Mouse (Mus musculus) MEL (cell line): ENCODE results near the gene AI854703. TPM values are rescaled to one million over a fixed set of nuclear protein-coding genes. Genes with fewer than 3 reads are reported as not detected.
"Not testable (repeated sequence)": the region's sequence is repeated elsewhere in the genome, so short reads cannot be mapped to it uniquely, and the experiment has no call there.

Experiments
- DNase-seq: peaks from one replicate; pipeline ENCODE4 v3.0.0; 2011; ENCODE audit warnings: low read depth, low spot score
- H3K27ac ChIP-seq: 2 replicates; pipeline ENCODE4 v1.5.1; 2012; ENCODE audit warnings: low read depth, mild to moderate bottlenecking, control low read depth, low read length, moderate library complexity; ENCODE audit not compliant: control insufficient read depth
- H3K27me3 ChIP-seq, 2 experiments: fragments of 150-350 bp in 1 of 2; sonication (generic) in 1 of 2; 2 replicates each; pipeline ENCODE4 v1.6.1; 2012; ENCODE audit warnings: low read length in 2 of 2, mild to moderate bottlenecking in 2 of 2, improper control_type of control experiment in 1 of 2, moderate library complexity in 1 of 2; ENCODE audit not compliant: insufficient read depth in 2 of 2, control insufficient read depth in 1 of 2
- H3K36me3 ChIP-seq, 2 experiments: 2 replicates each; pipeline ENCODE4 v1.6.1; 2012 to 2014; ENCODE audit warnings: low read length in 2 of 2, improper control_type of control experiment in 1 of 2, inconsistent platforms in 1 of 2, mild to moderate bottlenecking in 1 of 2; ENCODE audit not compliant: insufficient read depth in 2 of 2, control insufficient read depth in 1 of 2
- H3K4me1 ChIP-seq, 2 experiments: fragments of 150-350 bp in 1 of 2; sonication (generic) in 1 of 2; 2 replicates each; pipeline ENCODE4 v1.6.1; 2012; ENCODE audit warnings: low read length in 2 of 2, improper control_type of control experiment in 1 of 2, mild to moderate bottlenecking in 1 of 2; ENCODE audit not compliant: insufficient read depth in 2 of 2, control insufficient read depth in 1 of 2
- H3K4me3 ChIP-seq, 2 experiments: fragments of 150-350 bp in 1 of 2; sonication (generic) in 1 of 2; 2 replicates each; pipeline ENCODE4 v1.5.1; 2012; ENCODE audit warnings: low read depth in 2 of 2, low read length in 2 of 2, mild to moderate bottlenecking in 2 of 2, moderate library complexity in 2 of 2, control low read depth in 1 of 2, improper control_type of control experiment in 1 of 2; ENCODE audit not compliant: control insufficient read depth in 1 of 2, insufficient read depth in 1 of 2
- H3K79me2 ChIP-seq: 2 replicates; pipeline ENCODE4 v1.6.1; 2012; ENCODE audit warnings: mild to moderate bottlenecking, low read length, moderate library complexity; ENCODE audit not compliant: control insufficient read depth, poor library complexity, insufficient read depth
- H3K9ac ChIP-seq: 2 replicates; pipeline ENCODE4 v1.6.1; 2012; ENCODE audit warnings: low read depth, mild to moderate bottlenecking, control low read depth, low read length, moderate library complexity; ENCODE audit not compliant: control insufficient read depth, poor library complexity, severe bottlenecking
- H3K9me3 ChIP-seq: fragments of 150-350 bp; sonication (generic); replicated peaks from 2 replicates; pipeline ENCODE4 v1.6.1; 2012; ENCODE audit warnings: mild to moderate bottlenecking, low read length, improper control_type of control experiment, moderate library complexity; ENCODE audit not compliant: insufficient read depth
- BHLHE40 ChIP-seq: IDR thresholded peaks from 2 replicates; pipeline ENCODE4 v1.6.1; 2012; ENCODE audit warnings: low read depth, mild to moderate bottlenecking, inconsistent platforms, low read length, improper control_type of control experiment, borderline replicate concordance
- CHD1 ChIP-seq: IDR thresholded peaks from 2 replicates; pipeline ENCODE4 v1.6.1; 2012; ENCODE audit warnings: low read depth, mild to moderate bottlenecking, inconsistent platforms, low read length, improper control_type of control experiment
- CHD2 ChIP-seq: IDR thresholded peaks from 2 replicates; pipeline ENCODE4 v1.6.1; 2011; ENCODE audit warnings: low read length, improper control_type of control experiment
- CTCF ChIP-seq, 3 experiments: IDR thresholded peaks in 2 of 3; conservative IDR thresholded peaks in 1 of 3; 2 replicates each; pipeline ENCODE4 v1.5.1; 2011 to 2012; ENCODE audit warnings: low read length in 3 of 3, low read depth in 2 of 3, mild to moderate bottlenecking in 2 of 3, improper control_type of control experiment in 1 of 3, inconsistent platforms in 1 of 3, mixed read lengths in 1 of 3, moderate library complexity in 1 of 3; ENCODE audit not compliant: control insufficient read depth in 1 of 3, insufficient read depth in 1 of 3, poor library complexity in 1 of 3, severe bottlenecking in 1 of 3
- GABPA ChIP-seq: IDR thresholded peaks from 2 replicates; pipeline ENCODE4 v1.6.1; 2012; ENCODE audit warnings: low read depth, mild to moderate bottlenecking, inconsistent platforms, low read length, improper control_type of control experiment, moderate library complexity
- GATA1 ChIP-seq: IDR thresholded peaks from 2 replicates; pipeline ENCODE4 v1.6.1; 2011; ENCODE audit warnings: low read depth, low read length, improper control_type of control experiment
- KAT2A ChIP-seq: conservative IDR thresholded peaks from 2 replicates; pipeline ENCODE4 v1.6.1; 2012; ENCODE audit warnings: low read depth, low read length, improper control_type of control experiment, inconsistent platforms
- MAFK ChIP-seq: IDR thresholded peaks from 2 replicates; pipeline ENCODE4 v1.6.1; 2011; ENCODE audit warnings: low read depth, mild to moderate bottlenecking, low read length, improper control_type of control experiment, borderline replicate concordance
- MAZ ChIP-seq: IDR thresholded peaks from 2 replicates; pipeline ENCODE4 v1.6.1; 2012; ENCODE audit warnings: low read depth, mild to moderate bottlenecking, inconsistent platforms, low read length, improper control_type of control experiment
- MYB ChIP-seq: IDR thresholded peaks from 2 replicates; pipeline ENCODE4 v1.6.1; 2011; ENCODE audit warnings: mild to moderate bottlenecking, low read depth, low read length, improper control_type of control experiment
- MYC ChIP-seq: IDR thresholded peaks from 2 replicates; pipeline ENCODE4 v1.6.1; 2011; ENCODE audit warnings: low read depth, mild to moderate bottlenecking, low read length, improper control_type of control experiment, moderate library complexity
- NRF1 ChIP-seq: IDR thresholded peaks from 2 replicates; pipeline ENCODE4 v1.6.1; 2014; ENCODE audit warnings: low read depth, mild to moderate bottlenecking, inconsistent platforms, low read length, improper control_type of control experiment, moderate library complexity; ENCODE audit not compliant: poor library complexity, insufficient read depth, severe bottlenecking
- POLR2A ChIP-seq, 2 experiments: IDR thresholded peaks; 2 replicates each; pipeline ENCODE4 v1.6.1; 2011 to 2012; ENCODE audit warnings: low read length in 2 of 2, mild to moderate bottlenecking in 2 of 2, control low read depth in 1 of 2, improper control_type of control experiment in 1 of 2, low read depth in 1 of 2, moderate library complexity in 1 of 2; ENCODE audit not compliant: control insufficient read depth in 1 of 2, insufficient read depth in 1 of 2, poor library complexity in 1 of 2
- POLR2AphosphoS2 ChIP-seq: IDR thresholded peaks from 2 replicates; pipeline ENCODE4 v1.6.1; 2011; ENCODE audit warnings: low read length, improper control_type of control experiment
- POLR2AphosphoS5 ChIP-seq: IDR thresholded peaks from 2 replicates; pipeline ENCODE4 v1.6.1; 2012; ENCODE audit warnings: low read depth, borderline replicate concordance, mild to moderate bottlenecking, inconsistent platforms, low read length, moderate library complexity, mixed read lengths
- RCOR1 ChIP-seq: IDR thresholded peaks from 2 replicates; pipeline ENCODE4 v1.6.1; 2012; ENCODE audit warnings: low read depth, mild to moderate bottlenecking, inconsistent platforms, low read length, improper control_type of control experiment
- SIN3A ChIP-seq: IDR thresholded peaks from 2 replicates; pipeline ENCODE4 v1.6.1; 2012; ENCODE audit warnings: low read length, improper control_type of control experiment, inconsistent platforms
- TAL1 ChIP-seq: IDR thresholded peaks from 2 replicates; pipeline ENCODE4 v1.6.1; 2012; ENCODE audit warnings: mild to moderate bottlenecking, inconsistent platforms, low read length, moderate library complexity, mixed read lengths
- TCF12 ChIP-seq: IDR thresholded peaks from 2 replicates; pipeline ENCODE4 v1.6.1; 2014; ENCODE audit warnings: low read depth, mild to moderate bottlenecking, inconsistent platforms, low read length, improper control_type of control experiment, moderate library complexity
- UBTF ChIP-seq: IDR thresholded peaks from 2 replicates; pipeline ENCODE4 v1.6.1; 2012; ENCODE audit warnings: low read depth, mild to moderate bottlenecking, inconsistent platforms, low read length, improper control_type of control experiment, moderate library complexity, borderline replicate concordance; ENCODE audit not compliant: insufficient read depth
- USF1 ChIP-seq: IDR thresholded peaks from 2 replicates; pipeline ENCODE4 v1.6.1; 2014; ENCODE audit warnings: low read depth, mild to moderate bottlenecking, inconsistent platforms, low read length, improper control_type of control experiment, moderate library complexity
- ZC3H11A ChIP-seq: IDR thresholded peaks from 2 replicates; pipeline ENCODE4 v1.6.1; 2012; ENCODE audit warnings: low read depth, mild to moderate bottlenecking, inconsistent platforms, low read length, improper control_type of control experiment
- ZKSCAN1 ChIP-seq: IDR thresholded peaks from 2 replicates; pipeline ENCODE4 v1.6.1; 2012; ENCODE audit warnings: low read depth, mild to moderate bottlenecking, inconsistent platforms, low read length, improper control_type of control experiment, moderate library complexity
- ZMIZ1 ChIP-seq: IDR thresholded peaks from 2 replicates; pipeline ENCODE4 v1.6.1; 2012; ENCODE audit warnings: low read depth, mild to moderate bottlenecking, inconsistent platforms, low read length, improper control_type of control experiment, moderate library complexity
- ZNF384 ChIP-seq: IDR thresholded peaks from 2 replicates; pipeline ENCODE4 v1.6.1; 2012; ENCODE audit warnings: low read depth, mild to moderate bottlenecking, inconsistent platforms, low read length, improper control_type of control experiment
- polyA plus RNA-seq, 2 experiments: library from polyadenylated mRNA; stranded (reverse) in 1 of 2; unstranded in 1 of 2; fragments of >175 nt in 1 of 2; fragments of >200 nt in 1 of 2; gene quantifications; 2 replicates each; pipeline versions ENCODE4 v1.2.1 to v1.2.4; 2012; ENCODE audit warnings: low replicate concordance in 2 of 2, low read depth in 1 of 2; ENCODE audit not compliant: insufficient read length in 2 of 2, insufficient read depth in 1 of 2, missing spikeins in 1 of 2
- total RNA-seq: library from RNA; depleted of rRNA; stranded (reverse); fragments of 300-350 nt; gene quantifications from 2 replicates; pipeline ENCODE4 v1.2.3, GENCODE M21; 2012

Gene AI854703
- total and polyA plus RNA-seq, 3 experiments: not detected

- H3K9me3 ChIP-seq: no peaks in the 10 kb centered on the region
- no peaks in the 10 kb centered on the region for H3K4me1 ChIP-seq
- H3K27ac ChIP-seq: no peak overlapping the region
- no peaks in the 10 kb centered on the region for H3K27me3 ChIP-seq
- TF ChIP-seq TAL1: no peak
- TF ChIP-seq MYC: no peak
- TF ChIP-seq TCF12: no peak
- TF ChIP-seq GABPA: no peak
- no peak for TF ChIP-seq NRF1
- TF ChIP-seq ZC3H11A: no peak
- no peak for TF ChIP-seq ZMIZ1
- TF ChIP-seq CHD1: no peak
- TF ChIP-seq ZKSCAN1: no peak
- TF ChIP-seq RCOR1: no peak
- no peak for TF ChIP-seq POLR2A (IDR thresholded peaks at IDR 0.05; ENCODE audit: control insufficient read depth in 1 of 2, insufficient read depth in 1 of 2, low read depth in 1 of 2, low read length in 2 of 2, poor library complexity in 1 of 2)
- TF ChIP-seq GATA1: no peak
- no peak for TF ChIP-seq SIN3A
- no peak for TF ChIP-seq MYB
- no peak for TF ChIP-seq CHD2
- TF ChIP-seq POLR2AphosphoS5: no peak
- no peak for DNase-seq
- no peak overlapping the region for H3K4me3 ChIP-seq
- H3K79me2 ChIP-seq: no peaks in the 10 kb centered on the region
- no peaks in the 10 kb centered on the region for H3K36me3 ChIP-seq
- no peak overlapping the region for H3K9ac ChIP-seq
These were observed 6.5 kb upstream of the AI854703 start for GRCm38 (mm10) chr6:48620031-48620430.

- DNase-seq, H3K9ac ChIP-seq, H3K27me3 ChIP-seq, H3K4me1 ChIP-seq, H3K79me2 ChIP-seq, H3K9me3 ChIP-seq, H3K27ac ChIP-seq, H3K36me3 ChIP-seq, H3K4me3 ChIP-seq: not testable (repeated sequence)
These were observed 4.2 kb upstream of the AI854703 start for GRCm38 (mm10) chr6:48622186-48622843.

GRCm38 (mm10) chr6:48623460-48623859 is 3.1 kb upstream of the AI854703 start:
- Histone ChIP-seq H3K4me1 (no peaks in the 10 kb centered on the region), H3K4me3 (no peak overlapping the region), H3K9me3 (no peaks in the 10 kb centered on the region), H3K79me2 (no peaks in the 10 kb centered on the region), H3K9ac (no peak overlapping the region), H3K27ac (no peak overlapping the region), H3K27me3 (no peaks in the 10 kb centered on the region), H3K36me3 (no peaks in the 10 kb centered on the region)
- DNase-seq: no peak
- no peak for TF ChIP-seq ZNF384
- no peak for TF ChIP-seq BHLHE40
- TF ChIP-seq CHD2: no peak
- TF ChIP-seq ZC3H11A: no peak
- no peak for TF ChIP-seq GATA1
- TF ChIP-seq GABPA: no peak
- no peak for TF ChIP-seq USF1
- TF ChIP-seq MAZ: no peak
- no peak for TF ChIP-seq ZMIZ1
- TF ChIP-seq MAFK: no peak
- TF ChIP-seq POLR2AphosphoS2: no peak
- no peak for TF ChIP-seq MYB
- TF ChIP-seq UBTF: no peak
- TF ChIP-seq CTCF (IDR thresholded peaks at IDR 0.05 in 2 of 3, conservative IDR thresholded peaks at IDR 0.05 in 1 of 3; ENCODE audit: control insufficient read depth in 1 of 3, insufficient read depth in 1 of 3, low read depth in 2 of 3, low read length in 3 of 3, poor library complexity in 1 of 3, severe bottlenecking in 1 of 3): no peak
- TF ChIP-seq KAT2A: no peak
